Mouse (Mus musculus) hindlimb bud, embryonic 11.5 days (tissue): Measurements from ENCODE around the gene Ajuba.

Experiments used
- DNase-seq: peaks from one replicate; pipeline ENCODE4 v3.0.0-alpha.2; 2012; ENCODE audit warnings: low read depth, low spot score; ENCODE audit errors: extremely low spot score

The Ajuba gene

DNA sequence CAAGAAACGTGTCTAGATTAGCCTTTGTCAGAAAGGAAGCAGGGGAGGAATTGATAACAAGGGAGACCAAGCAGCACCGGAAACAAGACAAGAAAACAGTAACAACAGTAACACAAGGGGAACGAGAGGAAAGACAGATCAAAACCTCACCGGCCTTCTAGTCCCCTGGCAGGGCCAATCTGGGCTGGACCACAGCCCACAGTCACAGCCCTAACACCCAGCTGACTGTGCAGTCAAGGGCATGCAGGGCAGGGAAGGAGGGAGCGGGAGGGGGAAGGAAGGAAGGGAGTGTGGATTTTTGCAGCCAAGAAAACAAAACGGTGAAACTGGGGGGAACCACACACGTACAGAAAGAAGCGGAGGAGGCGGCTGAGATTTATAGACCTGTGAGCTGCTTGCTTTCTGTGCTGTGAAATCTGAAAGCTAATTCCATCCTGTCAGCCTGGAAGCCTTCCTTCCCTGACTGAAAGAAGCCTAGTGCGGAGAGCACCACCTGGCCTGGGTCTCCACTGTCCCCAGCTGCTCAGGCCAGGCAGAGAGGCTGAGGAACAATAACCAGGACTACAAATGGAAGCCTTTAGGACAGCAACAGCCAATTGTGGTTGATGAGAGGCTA, 15.1 kb upstream of the Ajuba start:
- no peak for DNase-seq

DNA sequence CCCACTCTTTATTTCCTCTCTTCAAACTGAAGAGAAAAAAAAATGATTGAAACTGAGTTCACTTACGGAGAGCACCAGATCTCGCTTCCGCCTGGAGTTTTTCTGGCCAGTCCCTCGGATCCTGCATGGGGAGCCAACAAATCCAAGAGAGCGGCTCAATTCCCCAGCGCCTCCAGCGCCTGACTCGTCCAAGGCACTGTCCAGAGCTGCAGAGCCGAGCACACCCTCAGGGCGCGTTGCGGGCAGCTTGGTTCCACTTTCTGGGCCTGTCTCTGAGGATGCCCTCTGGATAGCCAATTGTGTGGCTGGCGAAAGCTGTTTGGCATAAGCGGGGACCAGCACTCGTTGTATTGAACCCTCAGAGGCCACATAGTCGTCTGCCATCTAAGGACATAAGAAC, 13.7 kb upstream of the Ajuba start:
- DNase-seq = no peak

- no peak for DNase-seq
Observed at GRCm38 (mm10) chr14:54583681-54584338, 6.5 kb upstream of the Ajuba start.

DNA sequence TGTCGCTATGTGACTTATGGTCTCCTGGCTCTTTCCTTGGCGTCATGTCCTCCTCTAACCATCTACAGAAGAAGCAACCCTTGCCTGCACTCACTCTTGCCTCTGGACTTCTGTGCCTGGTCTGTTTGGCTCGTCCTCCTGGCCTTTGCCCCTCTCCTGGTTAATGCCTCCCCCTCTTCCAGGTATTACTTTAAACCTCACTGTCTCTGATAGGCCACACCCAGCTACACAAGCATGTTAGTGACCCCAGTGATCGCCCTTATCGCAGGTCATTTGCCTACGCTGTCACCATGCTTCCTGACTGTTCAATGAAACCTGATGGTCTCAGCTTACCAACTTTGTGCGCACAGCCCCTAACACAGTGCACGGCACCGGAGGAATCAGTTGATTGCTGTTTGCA, 5.2 kb upstream of the Ajuba start:
- no peak for DNase-seq

- no peak for DNase-seq
Observed at GRCm38 (mm10) chr14:54579638-54580037, 2.3 kb upstream of the Ajuba start.

GRCm38 (mm10) chr14:54578063-54578462, 705 bp upstream of the Ajuba start:
- peak; percentile 74 for DNase-seq

GRCm38 (mm10) chr14:54576241-54577088, 893 bp downstream of the Ajuba start:
- DNase-seq = no peak

GRCm38 (mm10) chr14:54575631-54576030, 1.7 kb downstream of the Ajuba start:
- DNase-seq = no peak

DNA sequence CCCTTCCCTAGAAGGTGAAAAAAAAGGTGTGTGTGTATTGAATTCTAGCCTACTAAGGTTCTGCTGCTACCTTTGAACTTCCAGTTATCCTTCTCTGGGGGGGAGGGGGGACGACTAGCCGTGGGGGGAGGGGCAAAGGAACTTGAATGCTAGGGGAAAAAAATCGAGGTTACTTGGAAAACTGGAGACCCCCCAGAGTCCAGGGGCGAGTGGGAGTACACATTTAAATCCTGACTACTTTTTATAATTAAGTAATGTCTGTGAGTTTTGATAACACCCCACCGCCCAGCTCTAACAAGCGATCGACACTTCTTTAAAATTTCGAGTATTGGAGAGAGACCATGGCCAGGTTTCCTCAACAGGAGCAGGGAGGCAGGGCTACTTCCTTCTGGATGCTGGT, 2.3 kb downstream of the Ajuba start:
- no peak for DNase-seq

DNA sequence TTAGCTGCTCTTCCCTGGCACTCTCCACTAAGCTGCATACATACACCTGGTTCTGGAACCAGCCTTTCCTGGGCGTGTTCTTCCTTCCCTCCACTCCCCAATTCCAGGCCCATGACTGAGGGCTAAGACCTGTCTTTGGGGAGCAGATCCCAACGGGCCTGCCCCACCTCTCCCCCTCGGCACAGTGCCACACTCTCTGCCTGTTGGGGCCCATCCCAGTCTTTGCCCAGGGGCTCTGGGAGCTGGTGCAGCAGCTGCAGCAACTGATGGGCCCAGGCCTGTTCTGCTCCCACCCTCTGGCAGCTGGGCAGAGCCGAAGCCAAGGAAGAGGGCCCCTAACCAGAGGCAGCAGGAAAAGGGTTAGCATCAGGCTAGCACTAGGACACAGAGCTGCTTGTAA, 3.1 kb downstream of the Ajuba start:
- no peak for DNase-seq

DNA sequence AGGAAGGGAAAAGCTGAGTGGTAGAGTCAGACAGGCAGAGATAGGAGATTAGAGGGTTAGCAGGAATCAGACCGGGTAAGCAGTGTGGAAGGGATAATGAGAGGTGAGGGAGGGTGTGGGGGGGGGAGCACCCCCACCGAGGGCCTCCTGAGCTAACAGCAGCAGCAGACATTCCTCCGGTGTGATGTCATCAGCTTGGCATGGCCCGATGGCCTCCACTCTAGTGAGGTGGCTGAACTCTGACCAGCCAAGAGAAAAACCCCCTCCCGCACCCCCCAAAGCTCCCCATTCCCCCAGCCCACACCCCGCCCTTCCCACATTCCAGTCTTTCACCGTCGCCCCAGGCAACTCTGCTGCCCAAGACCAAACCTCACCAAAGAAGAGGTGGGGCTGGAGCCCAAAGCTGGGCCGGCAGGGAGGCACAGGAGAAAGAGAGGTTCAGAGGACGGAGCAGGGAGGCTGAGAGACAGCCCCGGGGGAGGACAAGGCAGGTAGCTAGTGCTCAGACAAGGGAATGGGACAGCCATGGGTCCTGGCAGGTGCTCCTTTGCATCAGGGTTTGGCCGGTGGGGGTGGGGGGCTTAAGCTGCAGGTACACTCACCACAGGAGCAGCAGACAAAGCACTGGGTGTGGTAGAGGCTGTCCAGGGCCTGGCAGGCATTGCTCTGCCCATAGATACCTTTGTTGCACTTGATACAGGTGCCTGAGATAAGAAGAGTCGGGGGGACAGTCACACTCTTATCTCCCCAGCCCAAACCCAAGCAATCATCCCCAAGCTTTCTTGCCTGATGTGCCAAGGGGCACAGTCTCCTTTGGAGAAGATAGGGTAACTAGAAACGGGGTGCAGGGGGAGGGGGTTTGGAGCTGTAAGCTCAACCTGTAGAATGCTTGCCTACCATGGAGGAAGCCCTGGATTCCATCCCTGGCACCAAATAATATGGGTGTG, 4.3 kb downstream of the Ajuba start:
- no peak for DNase-seq

DNA sequence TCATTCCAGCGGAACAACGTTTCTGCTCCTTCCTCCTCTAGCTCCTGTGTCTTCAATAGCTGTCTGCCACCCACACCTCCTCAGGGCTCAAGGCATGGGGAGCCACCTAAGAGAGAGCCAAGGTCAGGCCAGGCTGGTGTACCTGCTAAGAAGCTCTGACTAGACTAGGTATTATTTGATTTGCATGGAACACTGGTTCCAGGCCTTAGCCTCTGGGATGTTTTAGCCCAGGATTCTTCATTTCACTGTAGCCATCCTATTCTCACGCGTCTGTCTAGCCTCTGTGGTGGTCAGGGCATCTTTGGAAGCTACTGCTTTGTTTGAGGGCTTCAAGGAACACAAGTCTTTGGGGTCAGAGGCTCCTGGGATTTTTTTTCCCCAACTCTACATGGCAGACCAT, 5.2 kb downstream of the Ajuba start:
- no peak for DNase-seq

DNA sequence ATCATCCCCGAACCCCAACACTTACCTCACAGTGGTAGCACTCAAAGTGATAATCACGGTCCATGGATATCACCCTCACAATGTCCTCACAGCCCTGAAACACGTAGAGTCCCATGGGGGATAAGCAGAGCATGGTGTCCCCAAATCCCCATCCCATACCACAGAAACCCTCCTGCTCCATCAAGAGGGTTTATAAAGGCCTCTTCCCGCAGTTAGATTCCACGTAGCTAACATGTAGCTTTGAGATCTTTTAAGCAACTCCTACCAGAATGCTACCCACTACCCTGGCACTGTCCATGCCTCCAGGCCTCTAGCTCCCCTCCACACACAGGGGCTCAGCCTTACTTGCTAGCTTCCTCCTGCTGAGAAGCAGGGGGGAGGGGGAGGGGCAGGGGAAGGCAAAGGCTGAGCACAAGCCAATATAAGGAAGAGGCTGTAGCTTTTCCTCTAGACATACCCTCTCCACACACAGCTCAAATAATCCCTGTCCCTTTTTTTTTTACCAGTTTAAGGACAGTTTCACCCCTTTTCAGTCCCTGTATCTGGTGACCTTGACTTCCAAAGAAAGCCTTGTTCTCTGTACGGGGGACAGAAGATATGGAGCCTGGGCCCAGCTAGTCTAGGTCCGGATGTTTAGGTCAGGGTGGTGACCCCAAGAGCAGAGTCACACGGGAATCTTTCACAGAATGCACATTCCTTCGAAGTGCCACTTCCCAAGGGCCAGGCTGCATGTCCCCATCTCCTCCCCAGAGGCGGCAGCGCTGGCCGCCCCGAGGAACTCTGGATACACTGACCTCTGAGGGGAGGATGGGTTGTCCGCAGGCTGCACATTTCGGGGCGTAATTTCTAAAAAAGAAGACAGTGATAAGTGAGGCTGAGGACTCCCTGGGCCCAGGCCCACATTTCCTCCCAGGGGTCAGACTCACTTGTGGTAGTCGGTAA, 7.6 kb downstream of the Ajuba start:
- no peak for DNase-seq

- no peak for DNase-seq
Observed at GRCm38 (mm10) chr14:54568694-54569414, 8.5 kb downstream of the Ajuba start.

DNA sequence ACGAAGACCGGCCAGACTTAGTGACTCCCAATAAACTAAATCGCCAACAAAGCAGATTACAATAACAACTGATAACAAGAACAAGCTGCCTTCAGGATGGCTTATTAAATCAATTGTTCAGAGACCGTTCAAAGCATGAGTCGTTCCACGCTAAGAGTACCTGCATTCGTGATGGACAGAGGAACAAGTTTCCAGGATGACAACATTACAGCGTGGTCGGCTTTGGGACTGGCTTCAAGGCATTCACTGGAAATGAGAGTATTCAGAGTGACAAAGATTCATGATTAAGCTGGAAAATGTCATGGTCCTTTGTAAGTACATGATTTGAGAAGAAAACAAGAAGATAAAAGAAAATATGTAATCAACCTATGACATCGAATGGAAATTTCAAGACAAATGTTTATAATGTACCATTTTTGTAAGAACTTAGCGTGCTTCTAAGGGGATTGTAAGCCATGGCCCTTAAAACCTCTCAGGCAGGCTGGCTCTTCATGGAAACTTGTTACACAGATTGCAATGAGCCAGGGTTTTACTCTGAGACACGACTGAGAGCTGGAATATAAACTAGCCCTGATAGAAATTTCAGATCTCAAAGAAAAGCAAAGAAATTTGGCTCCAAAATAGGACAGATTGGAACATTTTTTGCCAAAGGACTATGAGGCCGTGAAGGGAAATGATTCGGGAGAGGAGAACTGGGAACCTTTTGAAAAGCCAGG, 16.7 kb downstream of the Ajuba start:
- DNase-seq = no peak

DNA sequence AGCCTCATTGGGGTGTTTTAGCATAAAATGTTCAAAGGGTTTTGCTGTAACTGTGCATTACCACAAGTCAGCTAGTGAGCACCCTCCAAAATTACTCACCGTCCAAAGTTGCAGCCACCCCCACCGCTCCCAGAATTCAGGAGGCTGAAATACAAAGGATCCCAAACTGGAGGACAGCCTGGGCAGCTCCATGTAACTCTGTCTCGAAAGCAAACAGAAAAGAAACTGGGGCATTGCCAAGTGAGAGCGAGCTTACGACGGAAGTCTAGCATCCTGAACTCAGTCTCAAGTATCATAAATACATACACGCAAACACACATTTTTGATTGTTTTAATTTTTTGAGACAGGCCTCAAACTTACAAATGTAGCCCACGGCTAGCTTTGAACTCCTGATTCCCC, 20.0 kb downstream of the Ajuba start:
- DNase-seq = no peak

DNA sequence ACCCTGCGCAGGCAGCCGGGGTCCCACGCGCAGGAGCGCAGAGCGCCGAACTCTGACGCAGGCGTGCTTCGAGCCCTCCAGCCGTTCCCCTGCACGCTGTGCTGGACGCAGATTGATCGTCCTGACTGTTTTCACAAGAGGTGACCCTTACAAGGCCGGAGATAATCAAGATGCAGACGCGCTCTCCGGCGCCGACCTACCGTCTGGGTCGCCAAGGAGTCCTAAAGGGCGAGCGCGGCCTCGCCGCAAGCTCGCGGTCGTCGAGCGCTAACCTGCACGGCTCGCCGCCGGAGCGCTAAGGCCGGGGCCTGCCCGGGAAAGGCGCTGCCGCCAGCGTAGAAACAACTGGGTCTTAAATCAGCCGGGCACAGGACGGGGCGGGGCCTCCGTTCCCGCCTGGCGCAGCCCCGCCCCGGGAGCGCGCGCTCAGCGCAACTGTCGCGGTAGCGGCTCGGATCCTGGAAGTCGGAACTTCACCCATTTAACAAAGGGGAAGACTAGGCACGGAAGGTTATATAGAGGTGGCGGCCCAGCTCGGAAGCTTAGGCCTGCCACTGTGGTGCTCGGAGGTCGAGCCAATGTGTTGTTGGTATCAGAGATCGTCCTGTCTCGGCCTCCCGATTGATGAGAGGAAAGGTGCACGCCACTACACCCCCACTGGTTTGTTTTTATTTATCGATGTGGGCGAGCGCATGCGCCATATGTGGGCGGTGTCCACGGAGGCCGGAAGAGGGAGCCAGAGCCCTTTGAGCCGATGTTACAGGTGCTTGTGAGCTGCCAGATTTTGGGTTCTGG, 23.2 kb downstream of the Ajuba start, which contains the start of gene Haus4:
Gene Haus4, minus strand, starts transcription at position 642 of the 795 bp plus-strand sequence.
- DNase-seq = peak; percentile 58
